Mouse (Mus musculus): ENCODE results near the gene Opcml. TPM values are rescaled to one million over a fixed set of nuclear protein-coding genes. Genes with fewer than 3 reads are reported as not detected.

The Opcml gene
- total RNA-seq, 2 experiments from 2014 or later = 318 to 348 TPM

DNA sequence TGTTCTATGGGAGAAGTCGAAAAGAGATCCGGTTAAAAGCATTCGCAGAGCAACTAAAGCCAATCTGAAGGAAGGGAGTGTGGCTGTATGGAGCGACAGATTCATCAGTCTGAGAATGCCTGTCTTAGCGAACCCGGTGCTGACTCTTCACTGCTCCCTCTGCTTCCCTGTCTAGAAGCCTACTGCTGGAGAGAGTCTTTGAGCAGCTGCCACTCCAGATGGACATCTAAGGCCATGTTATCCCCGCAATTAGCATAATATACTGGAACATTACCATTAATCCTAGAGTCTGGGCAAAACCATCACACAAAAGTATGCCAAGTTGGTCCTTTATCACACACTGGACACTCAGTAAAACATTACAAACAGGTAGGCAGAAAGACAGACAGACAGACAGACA lies 206.0 kb downstream of the Opcml start:
- no peak for DNase-seq (ENCODE audit: low spot score in 2 of 2)

DNA sequence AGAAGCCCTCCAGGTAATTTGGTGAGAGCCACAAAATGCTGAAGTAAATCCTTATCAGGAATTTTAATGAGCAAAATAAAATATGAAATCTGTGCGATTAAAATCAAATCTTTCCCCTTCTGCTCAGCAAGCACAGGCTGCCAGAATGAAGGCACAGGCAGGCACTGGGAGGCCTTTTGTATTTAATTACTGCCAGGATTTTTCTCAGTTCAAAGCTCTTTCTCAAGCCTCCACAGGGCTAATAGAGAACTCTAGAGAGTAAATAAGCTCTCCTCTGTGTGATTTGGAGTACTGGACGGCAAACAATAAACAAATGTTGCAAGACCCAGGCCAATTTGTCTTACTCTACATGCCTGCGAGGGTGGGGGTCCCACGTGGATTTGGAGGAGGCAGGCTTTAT lies 208.2 kb downstream of the Opcml start:
- DNase-seq (ENCODE audit: low spot score in 2 of 2) = peak; percentile 43 to 79

DNA sequence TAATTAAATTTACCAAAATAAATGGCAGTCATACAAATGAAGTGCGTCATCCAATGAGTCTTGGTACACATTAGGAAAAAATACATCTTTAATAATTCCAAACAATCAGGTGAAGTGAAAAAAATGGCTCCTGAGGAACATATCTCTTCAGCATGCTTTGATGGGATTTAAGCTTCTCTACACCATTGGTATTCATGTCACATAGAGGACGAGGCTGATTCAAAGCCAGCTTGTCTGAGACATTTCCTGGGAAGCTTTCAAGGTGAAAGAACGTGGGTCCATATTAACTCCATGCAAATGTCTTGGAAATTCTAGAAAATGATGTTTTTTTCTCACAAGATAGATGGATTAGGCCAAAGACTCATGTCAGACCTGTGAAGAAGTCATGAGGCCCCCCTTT lies 212.6 kb downstream of the Opcml start:
- DNase-seq (ENCODE audit: low spot score in 2 of 2) = no peak

DNA sequence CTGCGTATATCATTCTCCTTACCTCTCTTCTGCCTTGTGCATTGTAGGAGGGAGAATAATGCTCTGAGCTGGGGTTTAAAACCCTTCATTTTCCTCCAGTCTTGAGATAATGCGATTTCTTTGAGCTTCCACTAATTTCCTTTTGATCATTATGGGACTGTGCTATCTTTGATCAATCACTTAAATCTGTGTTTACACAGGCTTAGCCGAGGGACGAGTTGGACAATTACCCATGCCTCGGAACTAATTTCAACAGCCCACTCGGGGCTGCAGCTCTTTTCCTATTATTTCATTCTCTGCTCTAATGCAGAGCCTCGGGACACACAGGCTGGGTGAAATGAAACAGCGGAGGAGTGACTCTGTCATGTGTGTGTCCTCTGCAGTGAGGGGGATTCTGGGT lies 220.9 kb downstream of the Opcml start:
- no peak for DNase-seq (ENCODE audit: low spot score in 2 of 2)

DNA sequence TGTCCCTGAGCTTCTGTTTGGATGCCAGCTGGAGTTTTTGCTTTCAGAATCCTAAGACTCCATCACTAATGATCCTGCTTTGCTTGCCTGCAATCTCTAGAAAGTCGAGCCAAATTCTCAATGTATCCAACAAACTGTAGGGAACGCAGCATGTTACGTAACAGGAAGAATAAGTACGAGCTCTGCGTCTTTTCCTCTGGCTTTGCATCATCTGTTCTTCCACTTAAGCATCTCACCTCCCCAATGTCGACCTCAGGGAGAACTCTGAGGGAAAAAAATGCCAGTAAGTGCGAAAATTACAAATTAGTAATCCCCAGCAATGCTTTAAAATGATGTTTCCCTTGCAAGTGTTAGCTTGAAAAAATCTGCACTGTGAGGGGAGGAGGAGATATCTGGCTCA lies 222.1 kb downstream of the Opcml start:
- peak in 1 of 2 experiments; percentile 29 for DNase-seq (ENCODE audit: low spot score in 2 of 2)

DNA sequence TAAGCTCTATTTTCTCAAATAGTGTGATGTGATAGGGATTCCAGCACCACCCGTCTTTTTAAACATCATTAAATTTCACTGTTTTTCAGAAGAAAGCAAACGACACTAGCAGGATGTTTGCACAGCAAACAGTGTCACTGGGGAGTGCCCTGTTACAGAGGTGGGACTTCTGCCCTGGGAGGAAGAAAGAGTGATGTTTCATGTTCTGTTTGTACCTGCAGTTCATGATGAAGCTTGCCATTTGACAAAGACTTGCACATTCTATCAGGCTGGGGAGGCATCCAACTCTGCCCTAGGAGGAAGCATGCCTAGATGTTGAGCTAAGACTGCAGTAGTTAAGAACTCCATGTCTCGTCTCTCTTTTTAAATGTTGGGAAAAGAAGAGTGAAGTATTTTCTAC lies 222.6 kb downstream of the Opcml start:
- no peak for DNase-seq (ENCODE audit: low spot score in 2 of 2)

DNA sequence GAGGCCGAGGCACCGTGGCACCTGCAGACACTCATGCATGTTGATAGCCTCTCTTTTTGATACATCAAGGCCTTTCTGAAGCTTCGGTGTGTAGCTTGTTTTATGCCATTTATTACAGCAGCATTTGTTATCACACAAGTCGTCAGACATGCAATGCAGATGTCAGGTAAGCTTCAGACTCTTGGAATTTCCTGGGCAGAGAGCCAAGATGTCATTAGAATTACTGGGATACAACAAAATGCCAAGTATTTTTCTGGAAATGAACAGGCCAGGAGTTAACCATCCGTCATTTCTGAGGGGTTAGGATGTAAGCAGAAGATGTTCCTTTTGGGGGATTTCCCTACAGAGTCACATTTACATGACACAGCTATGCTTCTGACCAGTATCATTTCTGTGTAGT lies 237.6 kb downstream of the Opcml start:
- no peak for DNase-seq (ENCODE audit: low spot score in 2 of 2)

DNA sequence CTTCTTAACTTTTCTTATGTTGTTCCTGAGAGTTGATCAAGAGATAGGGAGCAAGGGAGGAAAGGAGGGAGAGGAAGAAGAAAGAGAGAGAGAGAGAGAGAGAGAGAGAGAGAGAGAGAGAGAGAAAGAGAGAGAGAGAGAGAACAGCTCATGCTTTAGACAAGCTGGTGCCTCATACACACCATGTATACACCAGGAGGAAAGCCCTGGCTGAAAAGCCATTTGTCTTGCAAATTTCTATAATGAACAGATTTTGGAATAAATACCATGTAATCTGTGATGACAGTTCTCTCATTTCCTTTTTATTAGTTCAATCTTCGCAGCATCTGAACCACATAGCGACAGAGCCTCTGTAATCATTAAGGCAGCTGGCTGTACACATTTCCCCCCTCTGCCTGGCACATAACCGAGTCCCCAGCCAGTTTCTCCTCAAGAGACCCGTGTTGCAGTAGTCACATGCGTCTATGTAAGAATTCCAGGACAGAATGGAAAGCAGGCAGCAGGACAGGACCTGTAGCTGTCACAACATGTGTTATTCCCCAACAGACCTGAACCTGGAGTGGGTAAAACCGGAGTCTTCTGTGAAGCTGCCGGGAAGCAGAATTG lies 238.3 kb downstream of the Opcml start:
- peak; percentile 20 for DNase-seq (ENCODE audit: low spot score in 2 of 2)

DNA sequence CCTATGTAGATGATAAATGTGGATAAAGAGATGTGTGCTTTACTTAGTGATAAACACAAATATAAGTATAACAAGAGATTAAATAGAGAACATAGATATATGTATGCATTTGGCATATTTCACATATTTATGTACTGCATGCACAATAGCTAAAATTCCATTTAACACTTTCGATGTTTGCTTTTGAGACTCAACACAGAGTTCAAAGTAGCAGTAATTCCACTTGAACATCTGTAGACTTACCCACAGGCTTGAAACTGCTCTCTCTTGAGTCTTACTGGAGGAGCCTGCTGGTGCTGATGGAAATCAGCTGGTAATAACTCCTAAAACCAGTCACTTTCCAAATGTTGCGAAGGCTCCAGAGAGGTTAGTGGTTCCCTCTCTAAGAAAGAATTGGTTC lies 258.6 kb downstream of the Opcml start:
- no peak for DNase-seq (ENCODE audit: low spot score in 2 of 2)

DNA sequence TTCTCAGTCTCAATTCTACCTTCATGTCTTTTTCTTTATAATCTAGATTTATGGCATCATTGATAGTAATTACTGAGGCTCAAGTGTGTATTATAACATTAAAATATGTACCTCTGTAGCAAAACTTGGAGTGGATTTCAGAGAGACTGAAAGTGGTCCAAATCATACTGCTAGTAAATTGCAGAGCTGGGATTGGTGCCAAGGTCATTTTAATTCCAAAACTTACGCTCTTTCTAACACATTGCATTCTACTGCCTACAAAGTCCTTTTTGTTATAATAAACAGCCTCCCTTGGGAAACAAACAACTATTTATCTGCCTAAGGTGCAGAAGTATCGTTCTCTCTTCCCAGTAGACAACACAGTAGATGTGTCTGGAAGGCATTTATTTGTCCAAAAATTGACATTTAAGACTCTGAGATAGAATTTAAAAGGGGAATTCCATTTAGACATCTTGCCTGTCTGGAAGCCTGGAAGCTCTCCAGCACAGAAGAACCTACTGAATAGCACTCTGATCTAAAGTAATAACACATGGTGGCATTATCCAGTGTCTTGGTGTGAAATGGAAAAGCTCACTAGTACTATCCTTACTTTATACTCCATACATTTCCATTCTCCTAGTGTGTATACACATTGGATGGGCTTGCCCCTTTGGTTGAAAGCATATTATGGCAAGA lies 266.7 kb downstream of the Opcml start:
- peak in 1 of 2 experiments; percentile 51 for DNase-seq (ENCODE audit: low spot score in 2 of 2)

DNA sequence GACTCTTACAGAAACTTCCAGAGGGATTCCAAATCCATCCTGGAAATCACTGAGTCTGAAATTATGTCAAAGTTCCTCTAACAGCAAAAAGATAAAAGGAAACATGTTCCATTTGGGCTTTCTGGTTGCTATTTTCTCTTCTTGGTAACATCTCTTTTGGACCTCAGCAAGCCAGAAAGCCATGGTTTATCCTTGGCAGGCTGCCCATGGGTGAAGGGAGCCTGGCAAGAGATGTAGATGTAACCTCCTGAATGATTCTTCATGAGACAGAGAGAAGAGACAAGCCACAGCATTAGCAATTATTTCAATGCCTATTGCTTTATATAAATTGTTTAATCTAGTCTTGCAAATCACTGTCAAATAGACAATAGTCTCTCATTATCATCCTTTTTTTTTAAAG lies 274.6 kb downstream of the Opcml start:
- DNase-seq (ENCODE audit: low spot score in 2 of 2) = no peak

DNA sequence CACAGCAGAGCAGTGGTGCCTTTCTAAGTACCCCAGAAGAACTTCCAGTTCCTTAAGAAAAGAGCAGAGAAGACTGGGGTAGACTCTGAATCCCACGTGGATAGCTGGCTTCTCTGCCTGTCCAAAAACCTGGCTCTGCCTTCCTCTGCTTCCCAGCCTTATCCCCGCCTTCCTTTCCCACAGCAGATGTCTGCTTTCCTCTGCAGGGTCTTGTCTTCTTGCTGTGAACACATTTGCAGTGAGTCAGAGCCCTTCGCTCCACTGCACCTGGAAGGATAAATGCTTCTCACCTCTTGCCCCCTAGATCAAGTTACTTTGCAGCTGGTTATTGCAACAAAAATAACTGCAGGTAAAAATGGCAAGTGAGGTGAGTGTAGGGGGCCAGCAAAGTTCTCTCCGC lies 290.1 kb downstream of the Opcml start:
- DNase-seq (ENCODE audit: low spot score in 2 of 2) = no peak

DNA sequence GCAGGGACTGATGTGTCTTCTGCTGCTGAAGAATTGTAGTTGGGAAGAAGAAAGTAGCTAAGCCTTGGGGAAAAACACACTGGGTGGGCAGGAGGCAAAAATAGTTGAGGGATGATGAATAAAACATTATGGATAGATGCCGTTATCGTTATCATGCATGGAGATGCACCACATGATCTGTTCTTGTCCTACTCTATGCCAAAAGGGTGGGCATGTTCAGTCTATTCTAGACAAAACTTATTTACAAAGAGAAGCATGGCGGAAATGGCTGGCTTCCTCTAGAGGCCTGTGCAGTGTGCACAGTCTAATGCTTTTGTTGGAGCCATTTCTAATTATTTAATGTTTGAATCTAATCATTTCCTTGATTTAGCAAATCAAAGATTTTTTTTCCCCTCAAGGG lies 293.2 kb downstream of the Opcml start:
- no peak for DNase-seq (ENCODE audit: low spot score in 2 of 2)

DNA sequence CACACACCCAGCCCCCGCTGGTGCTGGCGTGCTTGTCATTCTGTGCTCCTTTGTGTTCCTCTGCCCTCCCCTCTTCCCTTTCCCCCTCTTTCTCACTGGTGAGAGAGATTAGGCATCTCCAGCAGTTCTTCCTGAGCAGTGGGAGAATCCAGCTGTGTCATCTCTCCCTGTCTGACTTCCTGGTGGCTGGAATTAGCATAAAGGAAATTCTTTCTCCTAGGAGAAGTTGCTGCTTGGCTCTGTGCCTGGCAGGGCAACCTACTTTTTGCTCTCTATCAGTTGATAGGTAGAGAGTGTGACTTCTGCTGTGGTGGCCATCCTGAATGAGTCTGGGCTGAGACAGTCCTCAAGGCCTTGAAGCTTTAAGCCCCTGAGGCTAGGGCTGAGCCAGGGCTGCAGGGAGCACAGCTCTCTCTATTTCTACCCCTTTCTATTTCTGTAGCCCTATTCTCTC lies 293.7 kb downstream of the Opcml start:
- DNase-seq (ENCODE audit: low spot score in 2 of 2) = no peak

DNA sequence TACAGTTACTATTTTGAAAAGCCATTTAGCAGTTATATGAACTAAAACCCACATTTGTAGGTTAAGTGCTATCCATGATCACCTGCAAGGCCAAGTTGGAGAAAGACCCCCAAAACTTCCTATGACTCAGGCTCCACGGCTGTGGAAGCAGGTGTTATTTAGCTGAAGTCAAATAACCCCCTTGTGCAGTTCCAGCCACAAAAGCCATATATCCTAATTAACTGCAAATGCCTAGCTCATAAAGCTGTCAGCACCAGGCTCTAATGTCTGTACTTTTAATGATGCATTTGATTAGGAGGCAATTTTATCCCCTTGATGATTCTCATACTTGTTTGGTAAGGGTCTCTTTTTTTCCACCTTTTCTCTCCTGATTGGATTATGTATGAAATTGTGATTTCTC lies 300.8 kb downstream of the Opcml start:
- DNase-seq (ENCODE audit: low spot score in 2 of 2) = no peak

DNA sequence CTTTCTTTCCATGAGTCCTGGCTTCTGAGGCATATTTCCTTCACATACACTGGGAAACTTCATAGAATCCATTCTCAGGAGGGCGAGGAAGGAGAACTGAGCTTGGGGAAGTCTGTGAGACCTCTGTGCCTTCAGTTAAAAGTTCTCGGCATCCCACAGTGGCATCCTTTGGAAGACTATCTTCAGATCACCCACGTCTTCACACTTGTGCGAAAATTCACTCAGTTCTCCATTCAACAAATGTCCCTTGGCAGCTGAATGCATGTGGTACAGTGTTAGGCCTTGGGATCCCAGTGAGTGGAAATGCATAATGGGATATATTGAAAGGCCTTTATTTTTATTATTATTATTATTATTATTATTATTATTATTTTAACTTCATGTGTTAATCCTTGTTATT lies 304.1 kb downstream of the Opcml start:
- no peak for DNase-seq (ENCODE audit: low spot score in 2 of 2)

DNA sequence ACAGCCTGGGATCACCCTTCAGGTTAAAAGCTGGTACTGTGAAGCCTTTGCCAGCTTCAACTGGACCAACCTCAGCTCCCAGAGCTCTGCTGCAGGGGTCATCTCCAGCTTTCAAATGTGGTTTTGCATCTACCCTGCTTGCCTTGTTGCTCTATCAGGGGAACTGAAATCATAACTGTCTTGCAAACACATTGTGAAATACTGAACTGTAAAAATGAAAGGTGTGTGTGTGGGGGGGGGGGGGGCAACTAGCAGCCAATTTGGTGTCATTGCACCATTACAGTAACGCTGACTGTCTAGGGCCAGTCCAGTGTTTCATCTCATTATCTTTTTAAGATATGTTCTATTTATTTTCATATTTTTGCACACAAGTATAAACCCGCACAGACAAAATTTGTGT lies 305.6 kb downstream of the Opcml start:
- DNase-seq (ENCODE audit: low spot score in 2 of 2) = no peak

DNA sequence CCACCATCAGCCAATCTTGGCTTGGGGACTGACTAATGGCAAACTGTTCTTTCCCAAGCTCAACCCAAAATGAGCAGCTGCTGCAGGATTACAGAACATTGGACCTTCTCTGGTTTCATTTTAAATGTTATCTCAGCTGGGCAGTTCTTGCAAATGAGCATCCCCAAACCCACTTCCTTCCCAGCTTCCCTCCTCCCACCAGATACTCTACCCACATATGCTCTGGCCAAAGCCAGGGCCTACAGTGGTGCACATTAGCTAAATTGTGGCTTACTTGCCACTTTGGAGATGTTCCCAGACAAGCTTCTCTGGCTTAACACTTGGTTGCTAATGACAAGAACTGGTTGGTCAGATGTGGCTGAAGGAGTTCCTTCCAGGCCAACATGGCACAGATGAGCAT lies 311.4 kb downstream of the Opcml start:
- DNase-seq (ENCODE audit: low spot score in 2 of 2) = peak; percentile 40 to 46

DNA sequence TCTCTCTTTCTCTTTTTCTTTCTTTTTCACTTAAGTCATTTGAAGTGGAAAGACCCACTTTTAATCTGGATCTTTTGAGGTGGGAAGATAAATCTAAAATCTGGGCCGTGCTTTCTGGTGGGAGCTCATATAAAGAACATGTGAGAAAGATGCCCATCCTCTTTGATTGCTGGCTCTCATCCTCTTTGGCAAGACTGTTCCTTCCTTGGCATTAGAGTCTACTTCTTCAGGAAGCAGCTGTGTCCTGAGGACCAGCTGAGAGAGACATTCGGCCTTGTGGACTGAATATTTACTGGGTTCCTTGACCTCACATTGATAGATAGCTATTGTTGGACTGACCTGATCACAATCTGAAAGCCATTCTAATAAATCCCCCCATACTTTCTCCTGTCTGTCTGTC lies 331.3 kb downstream of the Opcml start:
- DNase-seq (ENCODE audit: low spot score in 2 of 2) = no peak

DNA sequence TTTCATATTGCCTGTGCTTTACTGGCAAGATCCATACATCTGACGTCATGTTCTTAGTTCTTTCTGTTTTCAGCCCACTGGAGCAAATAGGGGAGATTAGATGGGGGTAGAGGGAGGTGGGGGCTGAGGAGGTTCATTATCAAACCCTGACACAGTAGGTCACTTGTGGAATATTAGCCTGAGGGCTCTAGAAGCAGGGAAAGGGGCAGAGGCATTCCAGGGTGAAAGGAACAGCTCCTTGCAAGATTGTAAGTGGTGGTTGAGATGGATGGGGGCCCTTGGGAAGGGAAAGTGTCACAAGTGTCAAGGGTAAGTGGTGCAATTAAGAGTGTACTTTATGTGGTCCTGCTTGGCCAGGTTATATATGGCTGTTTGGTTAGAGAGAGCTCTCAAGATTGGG lies 338.2 kb downstream of the Opcml start:
- DNase-seq (ENCODE audit: low spot score in 2 of 2) = no peak

DNA sequence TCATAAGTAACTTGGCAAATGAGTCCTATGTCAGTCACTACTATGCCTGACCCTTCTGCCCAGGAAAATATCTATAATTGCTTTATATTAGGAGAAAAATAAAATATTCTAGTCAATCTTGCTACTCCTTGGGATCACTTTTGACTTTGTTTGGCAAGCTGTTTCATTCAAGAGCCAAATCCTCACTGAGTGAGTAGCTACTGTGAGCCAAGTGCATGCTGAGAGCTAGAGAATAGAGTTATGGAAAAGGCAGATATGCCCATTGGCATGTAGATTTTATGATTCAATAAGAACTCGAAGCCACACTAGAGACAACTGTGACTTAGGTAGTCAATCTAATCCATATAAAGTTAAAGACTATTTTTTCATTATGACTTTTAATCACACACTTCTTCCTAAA lies 340.9 kb downstream of the Opcml start:
- no peak for DNase-seq (ENCODE audit: low spot score in 2 of 2)

DNA sequence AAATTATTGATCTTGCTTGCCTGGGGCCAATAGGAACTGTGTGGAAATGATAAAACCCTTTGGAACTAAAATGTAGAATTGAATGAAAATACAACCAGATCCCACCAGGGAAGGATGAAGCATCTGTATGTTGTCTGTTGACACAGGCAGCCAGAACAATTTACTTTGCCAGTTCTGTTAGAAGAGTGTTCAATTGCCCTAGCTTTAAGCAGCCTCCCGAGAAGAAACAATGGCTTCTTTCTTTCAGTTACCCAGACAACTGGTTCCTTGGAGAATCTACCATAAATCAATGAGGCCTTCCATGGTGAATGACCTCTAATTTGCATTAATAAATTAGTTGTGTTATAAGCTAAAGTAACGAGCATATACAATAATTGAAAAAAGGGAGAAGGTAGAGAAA lies 346.0 kb downstream of the Opcml start:
- no peak for DNase-seq (ENCODE audit: low spot score in 2 of 2)

DNA sequence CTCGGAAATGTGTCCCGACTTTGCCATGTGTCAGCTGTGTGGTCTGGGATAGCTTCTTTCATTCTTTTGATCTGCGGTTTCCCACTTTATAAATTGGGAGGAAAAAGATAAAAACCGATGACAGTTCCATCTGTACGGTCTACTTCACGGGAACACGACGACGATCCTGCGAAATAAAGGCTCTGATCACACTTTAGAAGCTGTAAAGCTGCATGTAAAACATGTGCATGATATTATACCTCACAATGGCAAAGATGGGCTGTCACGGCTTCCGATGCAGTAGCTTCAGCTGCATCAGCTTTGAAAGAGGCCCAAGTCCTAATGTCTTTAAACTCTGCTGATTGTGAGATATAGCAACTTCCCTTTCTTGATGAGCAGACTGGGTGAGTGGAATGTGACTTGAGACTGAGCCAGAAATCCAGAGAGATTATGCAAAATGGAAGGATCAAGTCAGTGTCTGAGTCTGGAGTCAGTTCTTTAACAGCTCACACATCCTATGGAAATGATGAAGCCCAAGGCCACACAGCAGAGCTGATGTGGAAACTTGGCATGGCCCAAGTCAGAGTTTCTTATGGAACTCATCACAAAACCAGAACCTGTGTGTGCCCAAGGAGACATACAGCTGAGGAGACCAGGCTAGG lies 349.5 kb downstream of the Opcml start:
- no peak for DNase-seq (ENCODE audit: low spot score in 2 of 2)

All from layer of hippocampus, postnatal 14 days (tissue).